ENCODE assay signal across 23 mouse cellular contexts in genomic region chr8:117112261-117112660, GRCm38 (mm10). TPM values are rescaled to one million over a fixed set of nuclear protein-coding genes. Genes with fewer than 3 reads are reported as not detected.
A peak's percentile ranks its signal among the peaks of the same experiment; 100 is the strongest.
DNase-seq lines count a peak whose midpoint lies in the region; ATAC-seq and TF ChIP-seq lines count a peak whose summit lies in the region.
"Had no signal": no experiment of that assay in that cellular context is flagged by ENCODE, and none has a peak within 500 bp of the region (broad histone marks: within the 10 kb centered on the region; RNA-seq: fewer than 3 reads in every experiment).

No protein-coding gene starts in this region.

- H3K4me2 ChIP-seq in intestine, postnatal 0 days (replicated peaks; ENCODE audit: low read depth): no peak overlapping the region
- no peak overlapping the region for H3K4me2 ChIP-seq in stomach, postnatal 0 days (replicated peaks; ENCODE audit: low read depth)
- H3K4me2 ChIP-seq: embryonic facial prominence, embryonic 12.5 days; heart, embryonic 12.5 days; limb, embryonic 15.5 days had no signal

- no peaks in the 10 kb centered on the region for H3K27me3 ChIP-seq in megakaryocyte, embryonic 14.5 days (replicated peaks)
- no peaks in the 10 kb centered on the region for H3K27me3 ChIP-seq in intestine, postnatal 0 days (replicated peaks; ENCODE audit: control insufficient read depth, insufficient read depth, low read length)
- no peaks in the 10 kb centered on the region for H3K27me3 ChIP-seq in stomach, postnatal 0 days (ENCODE audit: control insufficient read depth, insufficient read depth, low read length)
- H3K27me3 ChIP-seq: CH12.LX; embryonic facial prominence, embryonic 12.5 days; heart, embryonic 12.5 days; limb, embryonic 15.5 days had no signal

- no peaks in the 10 kb centered on the region for H3K36me3 ChIP-seq in megakaryocyte, embryonic 14.5 days (replicated peaks; ENCODE audit: low read length)
- no peaks in the 10 kb centered on the region for H3K36me3 ChIP-seq in intestine, postnatal 0 days (ENCODE audit: control insufficient read depth, insufficient read depth)
- H3K36me3 ChIP-seq in stomach, postnatal 0 days (ENCODE audit: control insufficient read depth, insufficient read depth, low read length): no peaks in the 10 kb centered on the region
- H3K36me3 ChIP-seq: embryonic facial prominence, embryonic 12.5 days; heart, embryonic 12.5 days; limb, embryonic 15.5 days had no signal

- H3K9ac ChIP-seq in intestine, postnatal 0 days (ENCODE audit: low read depth, low read length): no peak overlapping the region
- H3K9ac ChIP-seq in stomach, postnatal 0 days (ENCODE audit: low read length): no peak overlapping the region
- H3K9ac ChIP-seq: embryonic facial prominence, embryonic 12.5 days; heart, embryonic 12.5 days; limb, embryonic 15.5 days had no signal

- ATAC-seq in megakaryocyte, adult 5-6 weeks (ENCODE audit: poor library complexity, severe bottlenecking): no peak
- peak; percentile 26; the same call in 1 of the 2 replicates for ATAC-seq in intestine, postnatal 0 days
- peak; percentile 83 for ATAC-seq in stomach, postnatal 0 days (ENCODE audit: low FRiP score, low TSS enrichment)
- ATAC-seq: activated CD4-positive, CD25-positive, alpha-beta regulatory T cell, adult 4 months; hindbrain, postnatal 0 days; midbrain, embryonic 16.5 days had no signal

- H3K4me1 ChIP-seq in megakaryocyte, embryonic 14.5 days: peaks cover 71% of the 10 kb centered on the region
- no peaks in the 10 kb centered on the region for H3K4me1 ChIP-seq in intestine, postnatal 0 days (replicated peaks; ENCODE audit: control insufficient read depth, insufficient read depth, low read length)
- H3K4me1 ChIP-seq in stomach, postnatal 0 days (replicated peaks; ENCODE audit: control insufficient read depth, insufficient read depth): no peaks in the 10 kb centered on the region

- WGBS in intestine, postnatal 0 days: 33% methylated on average over 8 of the region's 8 CpGs
- 36% methylated on average over 8 of the region's 8 CpGs for WGBS in stomach, postnatal 0 days

- H3K4me3 ChIP-seq in megakaryocyte, embryonic 14.5 days (replicated peaks): peak overlapping the region; percentile 72
- no peak overlapping the region for H3K4me3 ChIP-seq in intestine, postnatal 0 days (ENCODE audit: low read depth, low read length)
- no peak overlapping the region for H3K4me3 ChIP-seq in stomach, postnatal 0 days (ENCODE audit: low read depth, low read length)
- H3K4me3 ChIP-seq: embryonic facial prominence, embryonic 12.5 days; heart, embryonic 12.5 days; left cerebral cortex, adult 2 months; limb, embryonic 15.5 days had no signal

- TF ChIP-seq EP300 in stomach, postnatal 0 days (optimal IDR thresholded peaks at IDR 0.05): no peak

- no peak overlapping the region for H3K27ac ChIP-seq in intestine, postnatal 0 days (ENCODE audit: low read depth, low read length)
- H3K27ac ChIP-seq in stomach, postnatal 0 days (replicated peaks): peak overlapping the region; percentile 67
- H3K27ac ChIP-seq: embryonic facial prominence, embryonic 12.5 days; hindbrain, postnatal 0 days; left cerebral cortex, adult 2 months; limb, embryonic 15.5 days; macrophage had no signal

- peak; percentile 25 for DNase-seq in adipocyte (ENCODE audit: low spot score)
- DNase-seq in stomach, postnatal 0 days (ENCODE audit: low spot score): peak; percentile 86
- DNase-seq in thymus, postnatal 0 days (ENCODE audit: low spot score): no peak
- DNase-seq in heart, adult 11 months: no peak
- DNase-seq: cerebellum, adult 11 months; cerebellum, postnatal 36 days; gastrocnemius, postnatal 25 days; kidney, adult 9 months; thymus, adult 2 months had no signal

- H3K9me3 ChIP-seq in megakaryocyte, embryonic 14.5 days: peaks cover 7% of the 10 kb centered on the region
- no peaks in the 10 kb centered on the region for H3K9me3 ChIP-seq in intestine, postnatal 0 days (ENCODE audit: control insufficient read depth)
- no peaks in the 10 kb centered on the region for H3K9me3 ChIP-seq in stomach, postnatal 0 days (ENCODE audit: control insufficient read depth, low read length)
- H3K9me3 ChIP-seq: embryonic facial prominence, embryonic 12.5 days; limb, embryonic 15.5 days had no signal

- no peak for TF ChIP-seq CTCF in intestine, postnatal 0 days (IDR thresholded peaks at IDR 0.05; ENCODE audit: low read depth)
- TF ChIP-seq CTCF in stomach, postnatal 0 days (IDR thresholded peaks at IDR 0.05; ENCODE audit: low read depth): no peak

RNA-seq across cellular contexts. Expression of gene Bco1, which starts 16.6 kb away (rescaled TPM):
- polyA plus RNA-seq in megakaryocyte, embryonic 14.5 days (2012; ENCODE audit: insufficient read depth, low replicate concordance): 0.30 TPM in 1 of 2 replicates, not detected in the other
- total RNA-seq in megakaryocyte, adult 5-6 weeks (2015): not detected in 2 replicates
- total RNA-seq in megakaryocyte, adult 5-6 weeks (2017): not detected in 2 replicates
- 0.52 and 0.55 TPM in 2 replicates for polyA plus RNA-seq in intestine, postnatal 0 days (2015; fragmentation: Nextera tagmentation; extraction: Ambion mirVana)
- 0.49 and 0.53 TPM in 2 replicates for polyA plus RNA-seq in stomach, postnatal 0 days (2015; fragmentation: Nextera tagmentation; extraction: Ambion mirVana)
- polyA plus RNA-seq in thymus, postnatal 0 days (2015; fragmentation: Nextera tagmentation; extraction: Ambion mirVana): 0.09 TPM in 1 of 2 replicates, not detected in the other
- total RNA-seq: CH12.LX; gastrocnemius, postnatal 25 days; heart, postnatal 36 days; left cerebral cortex, adult 2 months had no signal
- polyA plus RNA-seq: activated CD4-positive, CD25-positive, alpha-beta regulatory T cell, adult 4 months; forebrain, embryonic 11.5 days; macrophage had no signal

RNA-seq across cellular contexts. Expression of gene Pkd1l2, which starts 30.0 kb away (rescaled TPM):
- 0.63 TPM in 1 of 2 replicates, not detected in the other for polyA plus RNA-seq in megakaryocyte, embryonic 14.5 days (2012; ENCODE audit: insufficient read depth, low replicate concordance)
- 0.04 and 0.07 TPM in 2 replicates for total RNA-seq in megakaryocyte, adult 5-6 weeks (2015)
- 0.04 and 0.08 TPM in 2 replicates for total RNA-seq in megakaryocyte, adult 5-6 weeks (2017)
- polyA plus RNA-seq in intestine, postnatal 0 days (2015; fragmentation: Nextera tagmentation; extraction: Ambion mirVana): 0.12 and 0.33 TPM in 2 replicates
- polyA plus RNA-seq in stomach, postnatal 0 days (2015; fragmentation: Nextera tagmentation; extraction: Ambion mirVana): 0.08 TPM in 1 of 2 replicates, not detected in the other
- polyA plus RNA-seq in thymus, postnatal 0 days (2015; fragmentation: Nextera tagmentation; extraction: Ambion mirVana): 0.12 and 0.13 TPM in 2 replicates
- total RNA-seq: CH12.LX had no signal
- polyA plus RNA-seq: embryonic facial prominence, embryonic 12.5 days; forebrain, embryonic 11.5 days; midbrain, embryonic 16.5 days had no signal

RNA-seq across cellular contexts. Expression of gene Gan, which starts 45.7 kb away (rescaled TPM):
- polyA plus RNA-seq in megakaryocyte, embryonic 14.5 days (2012; ENCODE audit: insufficient read depth, low replicate concordance): 1.7 and 2.1 TPM in 2 replicates
- 4.6 and 5.4 TPM in 2 replicates for total RNA-seq in megakaryocyte, adult 5-6 weeks (2015)
- total RNA-seq in megakaryocyte, adult 5-6 weeks (2017): 4.6 and 4.8 TPM in 2 replicates
- polyA plus RNA-seq in intestine, postnatal 0 days (2015; fragmentation: Nextera tagmentation; extraction: Ambion mirVana): 1.1 and 1.4 TPM in 2 replicates
- polyA plus RNA-seq in stomach, postnatal 0 days (2015; fragmentation: Nextera tagmentation; extraction: Ambion mirVana): 1.5 and 2.4 TPM in 2 replicates
- 1.5 and 2.3 TPM in 2 replicates for polyA plus RNA-seq in thymus, postnatal 0 days (2015; fragmentation: Nextera tagmentation; extraction: Ambion mirVana)

Comparison
In these comparisons a context has a peak if more than half of its experiments do, and no peak if none do; other contexts are left out.
1. DNase-seq: peak in adipocyte (single experiment) and stomach, postnatal 0 days (single experiment); none in thymus, postnatal 0 days (single experiment) and heart, adult 11 months (single experiment).